Mouse (Mus musculus) cerebellum, postnatal 4 days (tissue): Measurements from ENCODE around the gene Kap.
"Not testable (repeated sequence)": the region's sequence is repeated elsewhere in the genome, so short reads cannot be mapped to it uniquely, and the experiment has no call there.

Experiments used
- DNase-seq, 2 experiments: peaks; one replicate each; pipeline ENCODE4 v3.0.0; 2022; ENCODE audit warnings: low spot score in 2 of 2, mixed read lengths in 1 of 2

The Kap gene

DNA sequence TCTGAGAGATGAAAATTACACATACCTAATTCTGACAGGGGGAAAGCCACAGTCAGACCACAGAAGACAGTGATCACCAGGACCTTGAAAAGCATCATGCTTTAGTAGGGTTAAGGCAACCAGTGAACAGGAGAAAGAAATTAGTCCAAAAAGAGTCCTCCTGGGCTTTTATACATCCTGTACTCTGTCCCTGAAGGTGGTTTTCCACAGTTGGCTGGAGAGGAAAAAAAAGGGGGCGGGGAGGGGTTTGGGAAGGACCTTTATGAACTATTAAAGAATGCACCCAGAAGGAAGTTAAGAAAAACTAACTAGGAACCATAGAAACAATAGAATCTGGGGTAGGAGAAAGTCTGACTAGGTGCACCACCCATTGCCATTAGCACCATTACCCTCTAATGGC is at the start of gene Kap:
TSS of gene Kap (minus strand) at position 237 of the 400 bp plus-strand sequence.
- DNase-seq: no peak

DNA sequence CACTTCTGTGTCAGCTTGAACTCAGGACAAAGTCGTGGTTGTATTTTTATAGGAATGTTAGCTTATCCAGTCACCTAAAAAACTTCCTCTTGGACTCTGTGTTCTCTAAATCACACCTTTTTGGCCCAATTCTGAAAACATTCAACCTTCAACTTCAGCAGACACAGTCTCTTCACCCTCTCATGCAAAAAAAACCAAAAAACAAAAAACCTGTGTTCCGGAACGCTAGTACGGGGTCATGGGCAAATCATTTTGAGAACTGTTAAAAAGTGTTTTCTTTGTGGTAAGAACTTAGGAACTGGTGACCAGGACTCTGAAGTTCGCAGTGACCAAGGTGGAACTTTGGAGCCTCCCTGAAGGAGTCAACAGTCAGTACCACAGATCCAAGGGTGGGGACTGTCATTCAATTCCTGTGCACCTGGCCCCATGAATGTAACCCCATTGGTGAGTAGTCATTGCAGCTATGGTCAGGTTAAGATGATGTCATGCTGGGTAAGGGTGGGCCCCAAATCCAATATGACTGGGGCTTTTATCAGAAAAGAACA is 32.4 kb upstream of the Kap start:
- no peak for DNase-seq

DNA sequence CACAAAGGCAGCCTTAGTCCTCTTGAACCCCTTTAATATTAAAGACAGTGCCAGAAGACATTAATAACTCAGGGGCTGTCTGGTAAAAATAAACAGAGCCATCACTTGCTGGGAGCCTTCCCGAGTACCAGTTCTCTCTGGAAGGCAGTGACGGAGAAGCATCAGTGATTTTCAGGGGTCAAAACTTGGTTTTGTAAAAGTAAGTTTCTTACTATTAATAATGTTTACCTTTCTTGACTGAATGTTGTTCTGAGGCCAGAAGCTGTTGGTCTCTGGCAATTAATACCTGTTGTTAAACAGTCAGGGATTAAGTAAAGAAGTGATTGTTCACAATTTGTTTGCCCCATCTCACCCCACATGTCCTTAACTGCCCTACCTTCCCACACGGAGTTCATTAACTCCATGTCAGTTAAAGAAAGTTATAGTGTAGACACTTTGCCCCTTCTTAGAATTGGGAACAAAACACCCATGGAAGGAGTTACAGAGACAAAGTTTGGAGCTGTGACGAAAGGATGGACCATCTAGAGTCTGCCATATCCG is 30.0 kb upstream of the Kap start:
- DNase-seq: no peak

DNA sequence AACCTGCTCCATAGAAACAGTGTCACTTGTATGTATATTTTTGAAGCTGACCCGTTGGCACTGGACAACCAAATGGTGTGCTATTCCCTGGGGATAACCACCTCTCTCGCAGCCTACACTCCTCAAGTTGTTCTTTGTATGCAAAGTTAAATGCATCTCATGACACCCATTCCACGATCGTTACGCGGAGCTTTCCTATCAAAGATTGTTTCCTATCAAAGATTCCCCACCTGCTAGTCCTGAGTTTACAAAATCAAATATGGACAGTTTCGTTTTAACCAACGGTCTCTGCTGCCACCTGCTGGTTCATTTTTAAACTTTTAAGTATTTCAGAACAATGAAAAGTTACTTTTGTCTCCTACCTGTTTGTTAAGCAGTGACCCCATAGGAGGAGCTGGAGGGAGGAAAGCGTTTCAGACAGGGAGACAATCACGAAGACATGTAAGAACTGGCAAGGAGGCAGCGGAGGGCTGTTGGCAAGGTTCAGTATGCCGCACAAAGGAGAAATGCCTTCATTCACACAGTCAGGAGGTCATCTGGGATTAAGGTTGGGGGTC is 22.4 kb upstream of the Kap start:
- peak in 1 of 2 experiments; percentile 46 for DNase-seq

DNA sequence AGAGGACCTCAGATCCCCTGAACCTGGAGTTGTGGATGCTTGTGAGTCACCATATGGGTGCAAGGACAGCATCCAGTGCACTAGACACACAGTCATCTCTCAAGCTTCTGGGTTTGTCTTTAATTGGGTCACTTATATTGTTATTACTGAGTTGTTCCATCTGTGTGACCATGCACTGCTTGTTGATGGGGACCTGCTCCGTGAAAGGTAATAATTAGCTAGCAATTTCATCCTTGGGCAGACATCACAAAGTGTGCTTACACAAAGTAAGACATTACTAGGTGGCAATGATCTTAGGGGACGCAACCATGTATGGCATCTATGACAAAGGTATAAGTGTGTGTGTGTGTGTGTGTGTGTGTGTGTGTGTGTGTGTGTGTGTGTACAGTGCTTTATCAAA is 19.1 kb upstream of the Kap start:
- no peak for DNase-seq

DNA sequence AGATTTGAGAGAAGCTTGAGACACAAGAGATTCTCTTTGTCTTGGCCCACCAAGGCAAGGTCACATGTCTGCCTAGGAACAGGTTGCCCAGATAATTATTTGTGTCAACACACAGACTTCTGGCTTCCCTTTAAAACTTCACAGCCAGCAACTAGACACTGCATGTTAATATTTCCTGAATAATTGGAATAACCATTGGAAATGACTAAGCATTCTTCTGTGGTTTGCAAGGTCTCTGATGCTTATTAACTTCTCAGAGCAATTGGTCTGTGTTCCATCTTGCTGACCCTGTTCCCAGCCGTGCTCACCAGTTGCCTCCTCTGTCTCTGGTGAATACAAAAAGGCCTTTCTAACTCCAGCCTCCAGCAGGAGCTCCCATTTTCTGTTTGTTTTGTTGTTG is 17.6 kb upstream of the Kap start:
- DNase-seq: no peak

GRCm38 (mm10) chr6:133868381-133868780 is 14.8 kb upstream of the Kap start:
- no peak for DNase-seq

GRCm38 (mm10) chr6:133855871-133856270 is 2.3 kb upstream of the Kap start:
- DNase-seq: no peak

DNA sequence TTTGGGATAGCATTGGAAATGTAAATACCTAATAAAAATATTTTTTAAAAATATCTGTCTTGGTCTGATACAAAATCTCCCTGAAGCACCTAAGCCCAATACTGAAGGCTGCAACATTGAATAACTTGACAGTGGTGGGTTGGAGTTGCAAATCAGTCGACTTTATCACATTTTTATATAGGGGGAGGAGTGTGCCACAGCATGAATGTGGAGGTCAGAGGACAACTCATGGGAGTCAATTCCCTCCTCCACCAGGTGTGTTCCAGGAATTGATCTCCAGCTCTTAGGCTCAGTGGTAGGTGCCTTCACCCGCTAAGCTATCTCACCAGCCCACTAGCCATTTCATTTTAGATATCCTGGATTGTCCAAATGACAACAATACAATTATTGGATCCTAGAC is 4.2 kb downstream of the Kap start:
- no peak for DNase-seq

- DNase-seq: not testable (repeated sequence)
Measured at GRCm38 (mm10) chr6:133848861-133849260, 4.7 kb downstream of the Kap start.

- DNase-seq: not testable (repeated sequence)
Measured at GRCm38 (mm10) chr6:133838296-133838995, 15.1 kb downstream of the Kap start.

GRCm38 (mm10) chr6:133812342-133812741 is 41.2 kb downstream of the Kap start:
- DNase-seq: no peak
